Mouse (Mus musculus): ENCODE results near the gene Sdhb.

Sdhb gene

DNA sequence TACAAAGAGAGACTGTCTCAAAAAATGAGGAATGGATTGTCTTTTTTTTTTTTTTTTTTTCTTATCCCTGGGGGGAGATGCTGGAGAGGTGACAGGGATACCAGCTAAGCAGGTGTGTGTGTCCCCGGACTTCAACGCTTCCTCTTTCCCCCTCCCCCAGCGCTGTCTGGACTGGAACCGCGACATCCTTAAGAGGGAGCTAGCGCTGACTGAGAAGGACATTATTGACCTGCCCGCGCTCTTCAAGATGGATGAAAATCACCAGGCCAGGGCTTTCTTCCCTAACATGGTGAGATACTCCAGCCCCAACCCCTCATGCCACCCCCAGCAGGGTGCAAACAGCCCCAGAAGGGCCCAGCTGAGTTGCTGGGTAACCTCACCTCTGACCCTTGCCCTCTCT, 12.0 kb upstream of the Sdhb start:
- peak; percentile 68 for DNase-seq

DNA sequence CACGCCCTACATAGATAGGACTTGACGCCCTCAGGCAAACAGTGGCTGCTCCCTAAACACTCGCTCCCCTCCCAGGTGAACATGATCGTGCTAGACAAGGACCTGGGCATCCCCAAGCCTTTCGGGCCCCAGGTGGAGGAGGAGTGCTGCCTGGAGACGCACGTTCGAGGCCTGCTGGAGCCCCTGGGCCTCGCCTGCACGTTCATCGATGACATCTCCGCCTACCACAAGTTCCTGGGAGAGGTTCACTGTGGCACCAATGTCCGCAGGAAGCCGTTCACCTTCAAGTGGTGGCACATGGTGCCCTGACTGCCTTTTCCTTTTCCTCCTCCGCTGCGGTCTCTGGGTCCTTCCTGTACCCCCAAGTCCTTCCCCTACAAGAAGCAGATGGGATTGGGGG, 11.4 kb upstream of the Sdhb start:
- peak; percentile 52 for DNase-seq

DNA sequence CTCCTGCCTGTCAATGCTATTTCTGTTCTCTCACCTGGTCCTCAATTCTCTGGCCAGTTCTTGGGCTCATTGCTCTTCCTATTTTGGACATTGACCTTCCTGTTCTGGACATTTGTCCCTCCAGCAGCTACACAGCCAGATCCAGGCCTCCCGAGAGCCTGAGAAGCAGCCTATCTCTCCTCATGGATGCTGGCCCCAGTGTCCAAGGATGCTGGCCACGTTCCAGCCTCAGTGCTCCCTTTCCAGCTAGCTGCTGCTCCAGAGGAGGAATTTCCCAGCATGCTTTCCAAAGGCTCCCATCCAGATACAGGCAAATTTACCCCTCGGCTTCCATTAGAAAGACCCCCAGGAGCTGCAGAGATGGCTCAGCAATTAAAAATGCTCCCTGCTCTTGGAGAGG, 10.4 kb upstream of the Sdhb start:
- no peak for DNase-seq

DNA sequence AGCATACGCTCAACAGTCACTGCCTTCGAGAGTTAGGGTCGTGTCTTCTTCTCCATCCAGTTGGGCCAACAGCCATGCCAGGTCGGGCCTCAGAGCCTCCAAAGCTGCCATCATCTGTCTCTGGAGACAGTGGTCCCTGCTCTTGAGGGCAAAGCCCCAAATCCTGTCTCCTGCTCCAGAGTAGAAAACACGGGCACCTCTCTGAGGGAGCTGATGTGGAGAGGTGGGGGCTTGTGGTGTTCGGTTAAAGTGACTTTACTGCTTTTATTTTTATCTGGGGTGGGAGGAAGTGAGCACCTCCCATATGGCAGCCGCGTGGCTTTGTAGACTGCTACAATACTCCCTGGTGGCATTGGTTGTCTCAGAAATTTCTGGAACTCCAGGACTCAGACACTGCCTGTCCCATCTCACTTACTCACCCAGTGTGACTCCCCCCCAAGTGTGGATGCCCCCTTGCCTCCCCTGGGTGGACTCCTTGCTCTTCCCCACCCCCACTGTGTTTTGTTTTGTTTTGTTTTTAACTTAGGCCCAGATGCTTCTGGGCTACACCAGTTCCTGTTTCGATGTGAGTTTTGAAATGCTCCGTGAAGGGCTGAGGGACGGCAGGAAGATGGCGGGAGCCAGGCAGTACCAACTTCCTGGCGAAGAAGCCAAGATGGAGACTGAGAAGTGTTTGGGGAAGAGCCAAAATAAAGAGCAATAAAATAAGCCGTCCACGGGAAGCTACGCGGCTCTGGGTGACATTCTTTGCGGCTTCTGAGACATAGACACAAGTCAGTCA, 9.0 kb upstream of the Sdhb start:
- peak; percentile 56 for DNase-seq

DNA sequence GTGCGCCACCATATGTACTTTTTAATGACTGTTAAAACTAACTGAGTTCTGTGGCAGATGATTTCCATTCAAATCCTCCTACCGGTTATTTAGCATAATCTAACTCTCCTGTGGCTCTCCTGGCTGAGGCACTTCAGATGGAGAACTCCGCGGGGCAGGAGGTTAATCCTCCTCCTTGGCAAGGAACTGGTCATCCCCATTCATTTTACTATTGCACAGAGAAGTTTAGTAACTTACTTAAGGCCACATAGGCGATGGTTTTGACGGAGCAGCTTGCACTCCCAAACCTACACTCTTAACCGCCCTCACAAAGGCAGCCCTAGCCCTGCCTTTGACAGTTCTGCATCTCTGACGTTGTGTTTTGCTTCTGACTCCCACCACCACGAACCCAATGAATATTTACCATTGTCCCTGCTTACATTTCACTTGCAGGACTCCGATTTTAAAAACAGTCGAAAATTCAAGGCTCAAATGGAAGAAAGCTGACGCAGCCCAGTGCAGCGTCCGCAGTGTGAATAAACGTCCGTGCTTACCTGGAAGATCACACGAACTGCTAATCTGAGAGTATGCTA, 3.8 kb upstream of the Sdhb start:
- no peak for DNase-seq

DNA sequence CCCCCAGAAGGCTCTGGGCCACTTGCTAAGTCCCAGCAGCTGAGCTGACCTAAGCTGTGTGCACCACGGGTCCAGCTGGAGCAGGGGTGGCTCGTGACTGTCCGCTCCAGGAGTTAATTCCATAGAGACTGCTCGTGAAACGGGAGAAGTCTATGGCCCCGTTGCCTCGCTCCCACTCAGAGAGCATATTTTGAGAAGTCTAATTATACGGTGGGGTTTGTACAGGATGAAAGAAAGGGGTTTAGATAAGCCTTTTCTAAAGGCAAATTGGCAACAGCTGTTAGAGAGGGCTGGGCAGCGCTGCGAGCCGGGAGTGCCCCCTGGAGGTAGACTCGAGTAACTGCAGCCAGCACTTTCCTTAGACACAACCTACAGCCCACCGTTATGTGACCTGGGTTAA, 3.3 kb upstream of the Sdhb start:
- peak; percentile 88 for DNase-seq

DNA sequence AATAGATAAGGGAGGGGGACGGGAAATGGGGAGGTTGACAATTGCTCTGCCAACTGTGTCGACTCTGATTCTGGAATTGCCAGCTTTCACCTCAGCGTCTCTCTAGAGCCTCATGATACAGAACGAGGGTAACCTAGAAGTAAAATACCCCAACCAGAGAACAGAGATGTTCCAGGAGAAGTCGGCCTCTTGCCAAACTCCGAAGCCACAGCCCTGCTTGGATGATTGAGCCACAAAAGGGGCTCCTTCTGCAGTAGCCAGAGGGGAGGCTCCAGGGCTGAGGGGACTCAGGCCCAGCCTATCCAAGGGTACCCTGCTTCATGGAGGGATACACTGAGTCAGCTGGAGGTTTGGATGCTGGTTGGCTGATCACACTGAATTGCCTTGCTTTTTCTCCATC, 2.7 kb upstream of the Sdhb start:
- DNase-seq: no peak

DNA sequence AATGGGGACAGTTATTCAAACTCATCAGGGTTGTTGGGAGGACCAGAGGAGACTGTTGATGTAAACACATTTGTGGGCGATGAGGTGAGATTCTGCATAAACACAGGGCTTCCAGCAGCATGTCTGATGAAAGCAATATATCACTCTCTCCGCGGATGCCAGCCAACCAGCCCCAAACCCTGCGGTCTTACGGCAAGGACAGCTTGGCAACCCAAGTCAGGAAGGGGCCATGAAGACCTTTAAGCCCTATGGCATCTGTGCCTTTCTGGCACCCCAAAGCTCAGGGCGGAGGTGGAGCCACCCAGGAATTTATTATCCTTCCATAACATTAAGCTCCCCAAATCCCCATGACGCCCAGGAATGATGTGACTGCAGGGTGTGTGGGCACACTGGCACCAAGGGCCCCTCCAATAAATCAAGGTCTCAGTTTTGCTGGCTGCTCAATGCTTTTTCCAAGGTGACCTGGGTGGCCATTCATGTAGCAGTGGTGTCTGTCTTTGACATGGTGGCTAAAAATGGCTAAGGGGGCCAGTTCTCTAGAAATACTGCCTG, 1.8 kb upstream of the Sdhb start:
- DNase-seq: no peak

DNA sequence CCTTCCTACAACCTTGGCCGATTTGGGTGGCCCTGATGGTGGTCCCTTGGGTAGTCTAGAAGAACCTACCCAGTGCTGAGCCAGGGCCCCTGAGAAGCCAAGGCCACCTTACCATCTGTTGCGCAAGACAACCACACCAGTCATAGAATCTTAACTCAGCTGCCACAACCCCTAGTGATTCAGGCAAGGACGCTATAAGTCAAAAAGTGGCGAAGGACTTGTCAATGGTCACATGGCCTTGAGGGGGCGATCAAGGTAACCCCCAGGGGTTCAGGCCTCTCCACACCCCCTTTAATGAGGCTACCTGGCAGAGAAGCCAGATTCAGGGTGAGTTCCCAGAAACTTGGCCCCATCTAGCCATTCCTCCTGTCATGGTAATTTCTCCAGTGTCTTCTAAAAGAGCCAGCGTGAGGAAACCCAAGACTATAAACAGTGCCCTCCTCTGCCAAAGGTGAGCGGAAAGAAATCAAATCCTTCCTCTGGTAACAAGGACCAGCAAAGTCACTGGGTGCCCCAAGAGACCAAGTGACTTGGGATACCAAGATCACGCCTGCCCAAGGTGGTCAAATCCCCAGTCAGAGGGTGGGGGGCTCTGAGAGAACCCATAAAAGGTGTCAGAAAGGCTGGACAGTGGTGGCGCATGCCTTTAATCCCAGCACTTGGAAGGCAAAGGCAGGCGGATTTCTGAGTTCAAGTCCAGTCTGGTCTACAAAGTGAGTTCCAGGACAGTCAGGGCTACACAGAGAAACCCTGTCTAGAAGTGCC, 1.1 kb upstream of the Sdhb start:
- DNase-seq: no peak

DNA sequence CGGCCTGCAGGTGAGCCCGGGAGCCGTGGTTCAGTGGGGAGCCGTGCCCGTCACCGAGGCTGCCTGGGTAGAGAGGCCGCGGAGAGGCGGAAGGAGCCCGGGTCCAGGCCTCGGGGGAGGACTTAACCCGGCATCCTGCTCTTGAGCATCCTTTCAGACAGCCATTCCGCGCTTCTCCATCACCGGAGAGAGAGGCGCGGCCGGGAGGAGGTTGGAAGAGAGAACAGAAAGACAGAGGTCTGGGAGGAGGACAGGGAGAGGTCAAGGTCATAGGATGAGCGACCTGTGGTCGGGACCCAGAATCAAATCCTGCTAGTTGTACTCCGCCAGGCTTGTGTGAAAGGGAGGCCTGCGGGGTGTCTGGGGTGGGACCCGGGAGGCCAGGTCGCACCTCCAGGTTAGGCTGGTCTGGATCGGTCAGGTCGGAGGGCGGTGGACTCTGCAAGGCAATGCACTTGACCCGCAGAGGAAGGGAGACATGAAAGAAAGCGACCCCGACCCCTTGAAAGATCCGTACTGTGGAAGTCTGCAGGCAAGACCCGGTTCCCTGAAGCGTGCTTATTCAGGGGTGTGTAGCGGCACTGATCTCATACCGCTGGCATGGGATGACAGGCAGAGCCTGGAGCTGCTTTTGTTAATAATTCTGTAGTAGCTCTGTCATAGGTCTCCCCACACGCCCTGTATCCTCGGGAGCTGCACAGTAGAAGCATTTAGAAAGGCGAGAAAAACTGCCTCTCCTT, 634 bp downstream of the Sdhb start:
- no peak for DNase-seq

DNA sequence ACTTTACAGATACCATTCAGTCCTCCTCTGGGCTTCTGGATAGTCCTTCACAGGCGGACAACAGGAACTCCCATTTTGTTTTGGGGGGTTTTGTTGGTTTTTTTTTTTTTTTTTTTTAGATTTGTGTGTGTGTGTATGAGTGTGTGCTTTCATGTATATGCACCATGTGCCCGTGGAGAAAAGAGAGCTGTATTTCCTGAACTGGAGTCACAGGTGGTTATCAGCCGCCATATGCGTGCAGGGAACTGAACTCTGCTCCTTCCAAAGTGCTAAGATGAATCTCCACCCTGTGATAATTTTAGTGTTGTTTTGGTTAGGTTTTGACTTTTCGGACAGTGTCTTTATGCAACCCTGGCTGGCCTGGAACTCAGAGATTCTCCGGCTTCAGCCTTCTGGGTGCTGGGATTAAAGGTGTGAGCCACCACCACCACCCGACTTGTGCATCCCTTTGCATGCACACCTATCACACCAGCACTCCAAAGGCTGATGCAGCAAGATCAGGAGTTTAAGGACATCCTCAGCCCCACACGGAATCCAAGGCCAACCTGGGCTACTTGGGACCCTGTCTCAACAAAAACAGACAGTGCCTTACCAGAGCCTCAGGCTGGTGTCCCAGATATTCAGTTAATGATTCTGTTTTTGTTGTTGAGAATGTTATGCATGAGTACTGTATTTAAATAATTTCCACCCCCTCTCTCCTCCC, 1.4 kb downstream of the Sdhb start:
- DNase-seq: no peak

DNA sequence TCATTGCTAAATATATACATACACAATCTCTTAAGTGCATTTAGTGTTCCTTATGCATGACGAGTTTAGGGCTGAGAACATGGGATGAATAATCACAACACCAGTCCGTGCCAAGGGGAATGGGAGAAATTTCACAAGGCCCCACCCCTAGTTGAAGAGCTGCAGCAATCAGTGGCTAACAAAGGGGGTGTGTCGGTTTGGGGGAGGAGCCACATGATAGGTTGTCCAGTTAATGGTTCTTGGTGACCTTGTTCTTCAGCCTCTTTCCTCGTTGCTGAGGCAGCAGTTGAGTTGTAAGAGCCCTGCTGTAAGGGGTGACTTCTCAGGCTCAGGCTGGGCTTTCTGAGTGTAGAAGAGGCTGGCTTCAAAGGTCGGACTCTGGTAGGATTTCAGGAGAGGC, 1.9 kb downstream of the Sdhb start:
- DNase-seq: no peak

DNA sequence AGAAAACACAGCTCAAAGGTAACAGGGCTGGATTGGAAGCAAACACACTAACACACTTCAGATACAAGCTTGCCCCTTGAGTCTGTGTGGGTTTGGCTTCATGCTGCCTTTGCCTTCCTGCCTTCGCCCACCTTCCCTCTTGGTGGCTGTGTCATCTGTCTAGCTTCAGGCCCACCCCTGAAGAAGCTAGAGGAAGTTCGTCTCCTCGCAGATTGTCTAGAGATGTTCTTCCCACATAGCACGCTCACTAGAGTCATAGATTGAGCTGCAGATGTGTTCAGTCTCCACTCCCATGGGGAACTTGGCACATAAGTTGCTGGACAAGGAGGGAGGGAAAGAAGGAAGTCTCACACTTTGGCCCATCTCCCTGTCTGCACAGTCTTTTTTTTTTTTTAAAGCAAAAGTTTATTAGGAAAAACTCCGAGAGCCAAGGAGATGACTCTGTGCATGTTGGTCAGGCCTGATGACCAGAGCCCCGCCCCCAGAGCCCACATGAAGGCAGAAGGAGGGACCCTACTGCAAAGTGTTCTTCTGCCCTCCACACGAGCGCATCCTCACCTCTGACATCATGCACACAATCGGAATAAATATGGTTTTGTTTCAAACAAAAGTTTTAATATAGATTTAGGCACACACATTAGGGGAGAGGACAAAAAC, 3.1 kb downstream of the Sdhb start:
- DNase-seq: no peak

DNA sequence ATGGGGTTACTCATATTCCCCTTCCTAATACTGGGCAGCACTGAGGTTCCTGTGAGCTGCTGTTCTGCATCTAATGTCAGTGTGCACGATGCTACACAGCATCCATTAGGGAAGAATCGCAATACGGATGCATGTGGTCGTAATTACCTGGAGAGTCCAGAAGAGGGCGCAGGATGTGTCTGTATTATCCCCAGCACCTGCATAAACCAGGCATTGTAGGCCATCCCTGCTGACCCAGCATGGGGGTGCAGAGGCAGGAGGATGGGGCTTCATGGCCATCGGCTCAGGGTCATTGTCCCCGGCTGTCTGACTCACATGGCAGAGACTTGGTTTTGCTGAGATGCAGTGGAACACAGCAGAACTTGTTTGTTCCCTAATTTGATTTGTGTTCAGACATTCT, 3.6 kb downstream of the Sdhb start:
- DNase-seq: peak; percentile 77

DNA sequence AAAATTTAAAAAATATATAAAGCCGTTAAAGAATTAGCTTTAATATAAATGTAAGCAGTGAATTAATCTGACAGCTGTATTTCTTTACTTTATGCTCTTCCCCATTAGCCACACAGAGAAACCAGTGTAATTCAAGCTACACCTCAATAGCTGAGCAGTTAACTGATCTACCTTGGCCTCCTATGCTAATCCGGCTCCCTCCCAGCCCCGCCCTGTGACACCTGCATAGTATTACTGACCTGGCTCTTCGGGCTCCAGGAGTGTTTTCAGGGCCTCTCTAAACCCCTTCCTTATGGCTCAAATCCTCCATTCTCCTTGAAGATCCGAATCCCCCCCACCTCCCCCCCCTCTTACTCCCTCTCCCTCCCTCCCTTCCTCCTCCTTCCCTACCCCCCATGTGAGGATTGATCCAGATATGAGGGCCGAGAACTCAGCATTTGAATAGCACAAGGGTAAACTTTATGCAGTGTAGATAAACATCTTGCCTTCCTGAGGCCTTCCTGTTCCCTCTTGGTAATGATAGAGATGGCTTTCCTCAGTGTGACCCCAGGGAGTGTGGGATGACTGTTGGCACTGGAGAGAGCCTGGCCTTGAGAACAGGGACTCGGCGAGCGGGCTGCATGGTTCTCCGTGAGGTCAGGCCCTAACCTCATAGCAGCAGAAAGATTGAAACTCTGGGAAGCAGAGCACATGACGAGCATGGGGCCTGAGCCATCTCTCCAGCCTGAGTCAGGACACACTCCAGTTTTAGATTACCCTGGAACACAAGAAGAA, 6.6 kb downstream of the Sdhb start:
- DNase-seq: no peak

DNA sequence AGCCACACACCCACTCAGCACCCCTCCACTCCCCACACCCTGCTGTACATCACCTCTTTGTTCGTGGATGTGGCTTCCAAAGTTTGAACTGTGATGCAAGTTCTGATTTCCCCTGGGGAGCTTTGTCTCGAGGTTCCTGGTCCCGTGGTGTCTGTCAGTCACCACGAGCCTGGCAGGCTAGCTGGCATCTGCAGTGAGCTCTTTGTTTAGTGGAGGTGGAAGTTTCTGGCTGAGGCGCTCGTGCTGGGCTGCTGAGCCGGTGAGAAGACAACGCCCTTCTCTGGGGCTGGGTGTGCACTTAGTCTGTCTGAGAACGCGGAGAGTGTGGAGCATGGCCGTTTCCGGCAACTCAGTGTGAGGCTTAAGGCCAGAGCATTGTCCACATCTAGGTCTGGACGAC, 10.7 kb downstream of the Sdhb start:
- DNase-seq: no peak

DNA sequence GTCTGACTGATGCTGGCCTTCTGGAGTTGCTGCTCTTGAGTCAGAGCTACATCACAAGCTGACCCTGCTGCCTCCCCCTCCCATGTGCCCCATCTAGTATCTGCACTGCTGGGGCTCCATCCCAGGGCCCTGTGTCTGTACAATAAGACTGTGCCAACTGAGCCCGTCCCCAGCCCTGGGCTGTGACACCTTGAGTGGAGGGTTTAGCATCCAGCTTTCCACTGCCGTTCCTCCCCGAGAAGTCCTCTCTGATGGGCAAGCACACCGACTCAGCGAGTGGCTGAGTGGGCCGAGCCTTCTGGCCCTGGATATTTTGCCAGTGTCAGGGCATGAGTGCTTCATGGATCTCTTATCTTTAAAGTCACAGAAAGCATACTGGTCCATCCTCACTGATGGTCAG, 13.4 kb downstream of the Sdhb start:
- no peak for DNase-seq

DNA sequence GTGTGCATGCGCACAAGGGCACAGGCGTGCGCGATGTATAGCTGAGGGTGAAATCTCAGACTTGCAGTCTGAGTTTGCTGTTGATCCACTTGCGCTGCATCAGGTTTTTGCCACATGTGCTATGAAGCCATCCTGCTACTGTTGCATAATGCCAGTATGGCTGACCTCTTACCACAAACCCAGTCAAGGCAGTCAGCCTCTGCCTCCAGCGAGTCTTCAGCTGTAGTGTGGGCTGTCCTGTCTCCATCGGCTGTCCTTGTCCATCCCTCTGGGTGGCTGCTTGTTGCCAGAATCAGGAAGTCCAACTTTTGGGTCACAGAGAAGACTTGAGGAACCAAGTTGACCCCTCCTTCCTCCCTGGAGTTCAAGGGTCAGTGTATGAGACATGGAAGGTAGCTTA, 14.4 kb downstream of the Sdhb start:
- DNase-seq: no peak

DNA sequence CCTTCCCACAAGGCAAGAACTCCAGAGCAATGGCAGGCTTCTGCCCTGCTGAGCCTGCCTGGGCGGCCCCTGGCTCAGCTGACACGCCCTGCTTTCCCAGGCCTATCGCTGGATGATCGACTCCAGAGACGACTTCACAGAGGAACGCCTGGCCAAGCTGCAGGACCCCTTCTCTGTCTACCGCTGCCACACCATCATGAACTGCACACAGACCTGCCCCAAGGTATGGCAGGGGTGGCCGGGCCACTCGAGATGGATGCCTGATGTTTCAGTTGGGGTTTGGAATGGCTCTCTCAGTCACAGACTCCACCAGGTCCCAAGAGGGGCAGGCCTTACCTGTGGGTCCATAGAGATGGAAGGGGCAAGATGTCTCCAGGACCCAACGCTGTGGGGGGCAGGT, 16.3 kb downstream of the Sdhb start:
- no peak for DNase-seq

DNA sequence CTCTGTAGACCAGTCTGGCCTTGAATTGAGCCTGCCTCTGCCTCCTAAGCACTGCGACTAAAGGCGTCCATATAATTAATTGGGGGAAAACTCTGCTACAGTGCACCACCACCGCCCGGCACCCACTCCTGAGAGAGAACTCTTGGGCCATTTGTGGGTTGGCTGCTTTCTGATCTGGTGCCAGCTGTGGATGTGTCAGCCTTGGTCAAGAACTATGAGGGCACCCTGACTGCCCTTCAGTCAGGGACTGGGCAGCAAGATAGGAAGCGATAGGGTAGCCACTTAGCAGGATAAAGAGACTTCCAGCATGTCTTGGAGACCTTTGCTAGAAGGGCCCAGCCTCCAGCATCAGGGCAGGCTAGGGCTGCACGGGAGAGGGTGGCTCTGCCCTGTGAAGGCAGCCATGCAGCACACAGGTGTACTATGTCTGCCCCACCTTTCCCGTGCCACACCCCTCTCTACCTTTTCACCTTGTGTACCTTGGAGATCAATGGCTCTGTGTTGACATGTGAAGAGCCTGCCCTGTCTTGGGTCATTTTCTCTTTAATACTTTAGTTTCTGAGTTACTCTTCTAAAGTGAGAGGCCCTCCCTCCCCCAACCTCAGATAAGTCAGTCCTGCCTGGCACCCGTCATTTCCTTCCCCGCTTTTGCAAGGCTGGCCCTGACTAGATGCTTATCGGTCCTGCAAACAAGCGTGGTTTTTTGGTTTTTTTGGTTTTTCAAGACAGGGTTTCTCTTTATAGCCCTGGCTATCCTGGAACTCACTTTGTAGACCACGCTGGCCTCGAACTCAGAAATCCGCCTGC, 17.1 kb downstream of the Sdhb start:
- DNase-seq: no peak
